Mouse (Mus musculus) urinary bladder, postnatal 36 days (tissue): ENCODE data around the gene Tmem86a.
A peak's percentile ranks its signal among the peaks of the same experiment; 100 is the strongest.

Source experiments
- DNase-seq, 2 experiments: peaks; one replicate each; pipeline ENCODE4 v3.0.0; 2022; ENCODE audit warnings: low spot score in 2 of 2, mixed read lengths in 1 of 2

The Tmem86a gene

GRCm38 (mm10) chr7:47076193-47076592 lies 25.8 kb downstream of the Tmem86a start:
- no peak for DNase-seq

GRCm38 (mm10) chr7:47076729-47077128 lies 26.3 kb downstream of the Tmem86a start:
- no peak for DNase-seq

- no peak for DNase-seq
Measured at GRCm38 (mm10) chr7:47077451-47077850, 27.1 kb downstream of the Tmem86a start.

- DNase-seq, result no peak
Measured at GRCm38 (mm10) chr7:47080868-47081267, 30.5 kb downstream of the Tmem86a start.

- DNase-seq, result peak; percentile 53 to 67
Measured at GRCm38 (mm10) chr7:47081277-47081676, 30.9 kb downstream of the Tmem86a start.

GRCm38 (mm10) chr7:47085075-47085474 lies 34.7 kb downstream of the Tmem86a start:
- DNase-seq, result no peak

- DNase-seq, result no peak
Measured at GRCm38 (mm10) chr7:47093935-47094334, 43.5 kb downstream of the Tmem86a start.

GRCm38 (mm10) chr7:47094969-47095368 lies 44.6 kb downstream of the Tmem86a start:
- no peak for DNase-seq

- DNase-seq, result no peak
Measured at GRCm38 (mm10) chr7:47098044-47098443, 47.6 kb downstream of the Tmem86a start.

GRCm38 (mm10) chr7:47099306-47099705 lies 48.9 kb downstream of the Tmem86a start:
- DNase-seq, result no peak

- DNase-seq, result no peak
Measured at GRCm38 (mm10) chr7:47100615-47101014, 50.2 kb downstream of the Tmem86a start.

GRCm38 (mm10) chr7:47102970-47103369 lies 52.6 kb downstream of the Tmem86a start:
- DNase-seq, result no peak

- no peak for DNase-seq
Measured at GRCm38 (mm10) chr7:47103671-47104414, 53.4 kb downstream of the Tmem86a start.
